Mouse (Mus musculus) heart, embryonic 10.5 days (tissue): ENCODE results near the gene Sorbs1. TPM values are rescaled to one million over a fixed set of nuclear protein-coding genes. Genes with fewer than 3 reads are reported as not detected.

Experiments used
- DNase-seq: peaks from one replicate; pipeline ENCODE4 v3.0.0-alpha.2; 2017; ENCODE audit warnings: low spot score
- H3K27ac ChIP-seq: fragments of 300-500 bp; sonication (generic); 2 replicates; pipeline ENCODE4 v1.5.1; 2016; ENCODE audit warnings: mild to moderate bottlenecking
- H3K27me3 ChIP-seq: fragments of 300-500 bp; sonication (generic); 2 replicates; pipeline ENCODE4 v1.6.1; 2016; ENCODE audit warnings: mild to moderate bottlenecking; ENCODE audit not compliant: poor library complexity, insufficient read depth, severe bottlenecking
- H3K36me3 ChIP-seq: fragments of 300-500 bp; sonication (generic); 2 replicates; pipeline ENCODE4 v1.6.1; 2016; ENCODE audit warnings: mild to moderate bottlenecking, moderate library complexity
- H3K4me1 ChIP-seq: fragments of 300-500 bp; sonication (generic); 2 replicates; pipeline ENCODE4 v1.6.1; 2016; ENCODE audit warnings: mild to moderate bottlenecking
- H3K4me3 ChIP-seq: fragments of 300-500 bp; sonication (generic); 2 replicates; pipeline ENCODE4 v1.5.1; 2016; ENCODE audit warnings: mild to moderate bottlenecking, moderate library complexity
- H3K9me3 ChIP-seq: fragments of 300-500 bp; sonication (generic); 2 replicates; pipeline ENCODE4 v1.6.1; 2016; ENCODE audit warnings: mild to moderate bottlenecking, moderate library complexity
- WGBS: fragments of 180-500 bp; shearing (Covaris S2); methylation state at CpG from one replicate; pipeline ENCODE4 v1.1.7; 2016; 5-methylcytosine and 5-hydroxymethylcytosine counted together
- polyA plus RNA-seq: library from polyadenylated mRNA; unstranded; fragments of >200 nt; fragmentation: Nextera tagmentation; extraction: Ambion mirVana; gene quantifications from 2 replicates; pipeline ENCODE4 v1.2.1, GENCODE M21; 2016

Sorbs1 gene
- polyA plus RNA-seq, 1 experiment from 2014 or later, result 71.2 TPM

- peak overlapping the region; percentile 67; the same call in 1 of the 2 replicates for H3K27ac ChIP-seq
- H3K4me1 ChIP-seq, result peaks cover 62% of the 10 kb centered on the region
- no peaks in the 10 kb centered on the region for H3K27me3 ChIP-seq
- H3K4me3 ChIP-seq, result no peak overlapping the region
- DNase-seq, result no peak
- H3K9me3 ChIP-seq, result no peaks in the 10 kb centered on the region
- 87% methylated on average over 8 of the region's 8 CpGs for WGBS
- no peaks in the 10 kb centered on the region for H3K36me3 ChIP-seq
These were observed 106.9 kb downstream of the Sorbs1 start for GRCm38 (mm10) chr19:40406661-40407060.

GRCm38 (mm10) chr19:40405808-40406207 is 107.8 kb downstream of the Sorbs1 start:
- Histone ChIP-seq H3K36me3 (peaks cover 3% of the 10 kb centered on the region; the same call in 1 of the 2 replicates), H3K27me3 (no peaks in the 10 kb centered on the region), H3K27ac (peak overlapping the region; percentile 67), H3K9me3 (no peaks in the 10 kb centered on the region), H3K4me3 (0 out of 2 replicates have a peak overlapping the region, but pooled peaks have one; percentile 3), H3K4me1 (peaks cover 65% of the 10 kb centered on the region)
- 43% methylated on average over 11 of the region's 11 CpGs for WGBS
- no peak for DNase-seq

DNA sequence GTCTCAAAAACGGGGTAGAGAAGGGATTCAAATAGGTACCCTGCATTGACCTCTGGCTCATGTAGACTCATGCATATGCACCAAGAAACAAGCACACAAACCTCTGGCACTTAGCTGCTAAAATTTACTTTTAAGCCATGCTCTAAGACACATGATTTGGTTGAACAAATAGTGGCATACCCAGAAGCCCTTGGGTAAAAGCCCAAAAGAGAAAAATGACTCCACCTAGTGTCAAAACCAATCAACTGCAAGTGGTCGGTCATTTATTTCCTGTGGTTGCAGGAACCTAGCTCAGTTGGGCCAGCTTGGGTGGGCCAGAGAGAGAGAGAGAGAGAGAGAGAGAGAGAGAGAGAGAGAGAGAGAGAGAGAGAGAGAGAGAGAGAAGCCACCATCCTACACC is 109.0 kb downstream of the Sorbs1 start:
- DNase-seq, result no peak
- Histone ChIP-seq H3K4me3 (no peak overlapping the region), H3K9me3 (no peaks in the 10 kb centered on the region), H3K27me3 (no peaks in the 10 kb centered on the region), H3K4me1 (peaks cover 60% of the 10 kb centered on the region), H3K27ac (peak overlapping the region; percentile 67; the same call in 1 of the 2 replicates), H3K36me3 (peaks cover 8% of the 10 kb centered on the region)
- WGBS, result 75% methylated on average over 2 of the region's 2 CpGs

- Histone ChIP-seq H3K36me3 (peaks cover 11% of the 10 kb centered on the region), H3K9me3 (no peaks in the 10 kb centered on the region), H3K27me3 (no peaks in the 10 kb centered on the region), H3K4me1 (peaks cover 59% of the 10 kb centered on the region), H3K27ac (no peak overlapping the region; the same call in 1 of the 2 replicates), H3K4me3 (no peak overlapping the region)
- DNase-seq, result no peak
- WGBS, result 83% methylated on average over 4 of the region's 4 CpGs
These were observed 109.6 kb downstream of the Sorbs1 start for GRCm38 (mm10) chr19:40403999-40404398.

- no peaks in the 10 kb centered on the region for H3K27me3 ChIP-seq
- peaks cover 51% of the 10 kb centered on the region for H3K4me1 ChIP-seq
- peaks cover 21% of the 10 kb centered on the region for H3K36me3 ChIP-seq
- no peak for DNase-seq
- WGBS, result 61% methylated on average over 15 of the region's 15 CpGs
- no peak overlapping the region for H3K4me3 ChIP-seq
- no peaks in the 10 kb centered on the region for H3K9me3 ChIP-seq
- H3K27ac ChIP-seq, result peak overlapping the region; percentile 16; the same call in 1 of the 2 replicates
These were observed 111.2 kb downstream of the Sorbs1 start for GRCm38 (mm10) chr19:40402155-40402963.

GRCm38 (mm10) chr19:40401213-40401612 is 112.4 kb downstream of the Sorbs1 start:
- DNase-seq, result no peak
- Histone ChIP-seq H3K4me3 (no peak overlapping the region), H3K4me1 (peaks cover 42% of the 10 kb centered on the region), H3K9me3 (no peaks in the 10 kb centered on the region), H3K27me3 (no peaks in the 10 kb centered on the region), H3K36me3 (peaks cover 21% of the 10 kb centered on the region), H3K27ac (peak overlapping the region; percentile 69; the same call in 1 of the 2 replicates)
- WGBS, result 70% methylated on average over 7 of the region's 7 CpGs

DNA sequence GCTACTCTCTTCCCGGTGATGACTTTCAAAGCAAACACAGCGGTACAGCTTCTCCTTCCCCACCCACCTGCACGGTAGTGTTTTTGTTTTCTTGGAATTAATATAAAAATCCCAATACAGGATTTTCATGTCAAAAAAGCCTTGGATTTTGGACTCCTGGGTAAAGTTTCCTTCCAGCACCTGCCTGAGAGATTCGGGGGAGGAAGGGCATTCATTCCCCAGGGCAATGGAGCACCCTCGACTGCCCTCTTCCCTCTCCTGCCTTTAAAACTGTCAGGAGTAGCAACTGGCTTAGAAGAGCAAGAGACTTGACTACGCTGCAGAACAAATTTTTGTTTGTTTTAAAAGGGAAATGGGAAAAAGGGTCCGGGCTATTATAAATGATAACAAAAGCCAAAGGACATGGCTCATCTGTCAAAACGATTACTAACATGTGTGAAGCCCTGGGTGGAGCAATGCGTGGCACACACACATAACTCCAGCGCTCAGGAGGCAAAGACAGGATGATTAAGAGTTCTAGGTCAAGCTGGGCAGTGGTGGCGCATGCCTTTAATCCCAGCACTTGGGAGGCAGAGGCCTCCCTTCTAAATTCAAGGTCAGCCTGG is 113.1 kb downstream of the Sorbs1 start:
- 75% methylated on average over 11 of the region's 11 CpGs for WGBS
- Histone ChIP-seq H3K36me3 (peaks cover 21% of the 10 kb centered on the region), H3K27me3 (no peaks in the 10 kb centered on the region), H3K27ac (peak overlapping the region; percentile 69; the same call in 1 of the 2 replicates), H3K9me3 (no peaks in the 10 kb centered on the region), H3K4me3 (no peak overlapping the region), H3K4me1 (peaks cover 42% of the 10 kb centered on the region)
- no peak for DNase-seq

DNA sequence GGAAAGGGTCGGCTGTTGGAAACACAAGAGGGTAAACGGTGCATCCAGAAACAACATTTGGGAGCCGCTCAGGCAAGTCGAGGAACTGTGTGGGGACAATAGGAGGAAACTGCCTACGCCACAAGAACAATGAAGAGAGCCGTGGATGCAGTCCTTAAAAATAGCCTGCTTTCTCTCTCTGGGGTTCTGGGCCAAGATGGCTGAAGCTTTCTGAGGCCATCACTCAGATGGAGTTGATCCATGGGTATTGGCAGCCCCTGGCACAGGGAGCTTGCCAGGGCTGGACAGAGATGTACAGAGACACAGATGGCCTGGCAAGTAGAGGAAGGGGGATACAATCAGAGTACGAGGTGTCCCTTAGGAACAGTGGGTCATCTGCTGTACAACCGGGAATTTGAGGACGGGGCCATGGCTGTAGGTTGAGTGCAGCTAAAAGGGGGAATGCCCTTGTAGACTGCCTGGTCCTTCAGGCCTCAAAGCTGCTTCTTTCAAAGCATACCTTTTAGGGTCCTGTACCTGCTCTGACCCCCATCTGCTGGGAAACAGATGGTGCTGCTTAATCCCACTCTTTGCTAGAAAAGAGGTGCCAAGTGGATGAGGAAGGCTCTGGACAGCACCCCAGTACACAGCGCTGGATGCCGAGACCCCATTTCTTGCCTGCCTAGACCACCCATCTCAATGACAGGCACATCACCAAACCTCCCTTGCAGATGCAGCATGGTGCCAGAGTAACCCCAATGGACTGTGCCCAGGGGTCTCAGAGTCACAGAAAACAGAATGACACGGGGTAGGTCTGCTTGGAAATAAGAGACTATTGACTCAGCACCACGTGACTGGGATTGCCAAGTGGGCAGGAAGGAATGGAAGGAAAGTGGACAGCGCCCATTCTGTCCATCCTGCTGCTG is 117.6 kb downstream of the Sorbs1 start:
- WGBS, result 73% methylated on average over 14 of the region's 14 CpGs
- Histone ChIP-seq H3K27ac (peak overlapping the region; percentile 65; the same call in 1 of the 2 replicates), H3K27me3 (no peaks in the 10 kb centered on the region), H3K9me3 (no peaks in the 10 kb centered on the region), H3K4me1 (peaks cover 26% of the 10 kb centered on the region), H3K4me3 (no peak overlapping the region), H3K36me3 (peaks cover 26% of the 10 kb centered on the region)
- DNase-seq, result no peak

- Histone ChIP-seq H3K27ac (peak overlapping the region; percentile 65), H3K4me3 (no peak overlapping the region), H3K9me3 (no peaks in the 10 kb centered on the region), H3K4me1 (peaks cover 22% of the 10 kb centered on the region), H3K36me3 (peaks cover 26% of the 10 kb centered on the region), H3K27me3 (no peaks in the 10 kb centered on the region)
- DNase-seq, result no peak
- WGBS, result 82% methylated on average over 12 of the region's 12 CpGs
These were observed 118.3 kb downstream of the Sorbs1 start for GRCm38 (mm10) chr19:40395321-40395695.

DNA sequence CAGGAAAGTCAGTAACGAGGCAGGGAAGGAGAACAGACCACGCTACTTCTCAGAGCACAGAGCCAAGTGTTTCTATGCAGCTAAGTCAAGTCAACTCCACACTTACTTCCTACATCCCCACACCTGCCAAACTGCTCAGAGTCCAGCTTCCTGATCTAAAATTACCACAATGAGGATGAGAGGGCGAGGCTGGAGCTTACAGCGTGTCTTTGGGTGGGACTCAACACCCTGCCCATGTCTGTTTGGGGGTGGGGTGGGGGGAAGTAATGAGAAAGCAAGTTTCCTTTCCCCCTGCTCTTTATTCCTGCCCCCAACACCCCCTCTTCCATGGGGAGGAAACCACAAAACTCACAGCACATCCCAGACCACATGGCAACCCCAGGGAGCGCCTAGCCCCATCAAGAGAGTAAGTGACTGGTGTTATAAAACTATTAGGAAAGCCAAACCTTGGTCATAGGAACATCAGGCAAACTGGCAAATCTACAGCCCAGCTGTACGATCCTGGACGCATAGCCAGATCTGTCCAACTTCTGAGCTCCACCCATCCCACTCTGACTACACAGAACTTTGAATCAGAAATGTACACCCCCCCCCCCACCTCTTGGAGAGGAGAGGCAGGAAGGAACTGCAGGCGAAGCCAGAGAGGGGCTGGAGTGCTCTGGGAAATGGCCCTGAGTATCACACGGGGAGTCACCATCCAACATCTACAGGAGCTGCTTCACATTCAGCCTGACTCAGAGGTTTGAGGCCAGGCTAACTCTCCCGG is 118.8 kb downstream of the Sorbs1 start:
- H3K27me3 ChIP-seq, result no peaks in the 10 kb centered on the region
- no peak for DNase-seq
- peaks cover 23% of the 10 kb centered on the region for H3K36me3 ChIP-seq

GRCm38 (mm10) chr19:40392795-40393392 is 120.7 kb downstream of the Sorbs1 start:
- Histone ChIP-seq H3K9me3 (no peaks in the 10 kb centered on the region), H3K27me3 (no peaks in the 10 kb centered on the region)
- WGBS, result 90% methylated on average over 5 of the region's 5 CpGs

More for the DNA sequence above, 118.8 kb downstream of the Sorbs1 start:
- 53% methylated on average over 10 of the region's 10 CpGs for WGBS
- Histone ChIP-seq H3K9me3 (no peaks in the 10 kb centered on the region), H3K4me1 (peaks cover 28% of the 10 kb centered on the region), H3K4me3 (no peak overlapping the region), H3K27ac (peak overlapping the region; percentile 65)

More at GRCm38 (mm10) chr19:40392795-40393392, 120.7 kb downstream of the Sorbs1 start:
- Histone ChIP-seq H3K4me3 (no peak overlapping the region), H3K36me3 (peaks cover 10% of the 10 kb centered on the region; the same call in 1 of the 2 replicates), H3K27ac (no peak overlapping the region), H3K4me1 (peaks cover 25% of the 10 kb centered on the region)
- DNase-seq, result no peak
